Mouse (Mus musculus) right cerebral cortex, postnatal 4 days (tissue): Measurements from ENCODE around the gene Agr2.

Experiments
- DNase-seq: peaks from one replicate; pipeline ENCODE4 v3.0.0-alpha.2; 2022

Agr2 gene

DNA sequence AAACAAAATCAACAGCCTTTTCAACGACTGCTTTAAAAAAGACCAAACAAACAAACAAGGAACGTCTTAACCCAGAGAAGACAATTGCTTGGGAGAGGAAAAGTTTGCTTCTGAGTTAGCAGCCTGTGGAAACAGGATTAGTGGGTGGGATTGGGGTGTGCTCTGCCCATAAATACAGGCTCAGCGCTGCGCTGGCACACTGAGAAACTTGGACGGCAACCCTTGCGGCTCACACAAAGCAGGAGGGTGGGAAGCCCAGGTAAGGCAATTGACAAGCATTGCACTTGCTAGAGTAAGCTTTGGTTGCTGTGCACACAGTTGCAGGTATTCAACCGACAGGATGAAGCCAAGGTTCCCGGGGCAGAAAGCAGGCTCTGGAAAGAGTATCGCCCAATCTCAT, at the start of gene Agr2:
Gene Agr2 (plus strand): TSS at position 197 of the 400 bp plus-strand sequence.
- DNase-seq: no peak

- no peak for DNase-seq
Observed at GRCm38 (mm10) chr12:35951757-35952156, 41.0 kb upstream of the Agr2 start.

DNA sequence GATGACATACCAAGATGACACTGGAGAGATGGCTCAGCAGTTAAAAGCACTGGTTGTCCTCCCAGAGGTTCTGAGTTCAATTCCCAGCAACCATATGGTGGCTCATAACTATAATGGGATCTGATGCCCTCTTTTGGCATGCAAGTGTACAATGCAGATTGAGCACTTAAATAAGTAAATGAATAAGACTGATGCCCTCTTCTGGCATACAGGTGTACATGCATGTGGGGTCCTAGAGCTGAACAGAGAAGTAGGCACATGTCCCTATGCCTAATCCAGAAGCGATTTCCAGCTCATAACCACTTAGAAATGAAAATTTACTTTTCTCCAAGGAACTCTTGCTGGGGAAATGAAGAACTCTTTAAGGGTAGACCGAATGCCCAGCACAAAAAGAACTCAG, 35.5 kb upstream of the Agr2 start:
- DNase-seq: no peak

DNA sequence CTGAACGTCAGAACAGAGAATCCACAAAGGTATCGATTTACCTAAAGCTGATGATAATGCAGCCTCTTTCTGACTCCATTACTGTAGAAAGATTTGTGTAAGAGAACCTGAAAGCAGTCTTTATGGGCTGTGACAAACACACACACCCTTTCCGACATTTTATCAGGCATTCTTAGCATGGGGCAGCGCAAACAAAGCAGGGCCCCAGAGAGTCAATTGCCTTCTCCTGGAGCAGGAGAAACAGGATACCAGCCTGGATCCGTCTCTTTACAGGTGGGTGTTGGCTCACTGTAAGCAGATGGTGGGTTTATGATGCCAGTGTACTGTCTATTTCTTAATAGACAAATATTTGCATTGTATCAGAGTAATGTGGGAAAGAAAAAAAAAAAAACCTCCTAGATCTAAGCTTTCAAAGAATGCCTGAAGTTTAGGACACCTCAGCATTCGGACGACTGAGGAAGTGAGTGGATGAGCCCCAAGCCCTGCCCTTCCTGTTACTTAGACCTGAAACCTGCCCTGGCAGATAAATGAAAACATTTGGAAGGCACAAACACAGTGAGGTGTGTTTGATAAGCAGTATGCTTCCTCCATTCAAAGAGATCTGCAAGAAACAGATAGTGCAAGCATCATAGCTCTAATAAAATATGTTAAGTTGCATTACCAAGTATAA, 26.5 kb upstream of the Agr2 start:
- no peak for DNase-seq

GRCm38 (mm10) chr12:35966768-35967141, 26.0 kb upstream of the Agr2 start:
- DNase-seq: no peak

- DNase-seq: no peak
Observed at GRCm38 (mm10) chr12:35975898-35976297, 16.8 kb upstream of the Agr2 start.

DNA sequence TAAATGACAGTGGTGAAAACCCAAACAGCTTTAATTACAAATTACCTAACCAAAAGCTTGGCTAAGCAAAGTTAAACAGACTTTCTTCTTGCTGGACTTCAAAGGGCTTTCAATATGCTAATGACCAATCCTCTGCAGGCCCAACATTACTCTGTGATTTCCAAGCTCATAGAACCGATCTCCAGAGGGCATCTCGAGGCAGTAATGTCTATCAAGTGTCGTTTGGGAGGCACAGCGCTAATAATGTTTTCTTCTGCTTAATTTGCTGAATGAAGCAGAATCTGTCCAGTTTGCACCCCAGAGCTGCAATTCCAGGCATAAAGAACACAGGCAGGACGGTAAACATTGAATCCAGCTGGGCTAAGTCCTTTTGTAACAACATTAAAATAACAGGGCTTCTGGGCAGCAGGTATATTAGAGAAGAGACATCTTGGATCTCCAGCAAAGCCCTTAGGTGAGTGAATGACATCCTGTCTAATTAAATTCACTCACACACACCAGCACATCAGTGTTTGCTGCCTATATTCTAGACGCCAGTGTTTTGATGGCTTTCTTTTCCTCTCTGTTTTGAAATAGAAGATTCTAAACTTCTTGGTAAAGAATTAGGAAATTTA, 15.0 kb upstream of the Agr2 start:
- DNase-seq: no peak

- DNase-seq: no peak
Observed at GRCm38 (mm10) chr12:35979625-35980024, 13.1 kb upstream of the Agr2 start.

DNA sequence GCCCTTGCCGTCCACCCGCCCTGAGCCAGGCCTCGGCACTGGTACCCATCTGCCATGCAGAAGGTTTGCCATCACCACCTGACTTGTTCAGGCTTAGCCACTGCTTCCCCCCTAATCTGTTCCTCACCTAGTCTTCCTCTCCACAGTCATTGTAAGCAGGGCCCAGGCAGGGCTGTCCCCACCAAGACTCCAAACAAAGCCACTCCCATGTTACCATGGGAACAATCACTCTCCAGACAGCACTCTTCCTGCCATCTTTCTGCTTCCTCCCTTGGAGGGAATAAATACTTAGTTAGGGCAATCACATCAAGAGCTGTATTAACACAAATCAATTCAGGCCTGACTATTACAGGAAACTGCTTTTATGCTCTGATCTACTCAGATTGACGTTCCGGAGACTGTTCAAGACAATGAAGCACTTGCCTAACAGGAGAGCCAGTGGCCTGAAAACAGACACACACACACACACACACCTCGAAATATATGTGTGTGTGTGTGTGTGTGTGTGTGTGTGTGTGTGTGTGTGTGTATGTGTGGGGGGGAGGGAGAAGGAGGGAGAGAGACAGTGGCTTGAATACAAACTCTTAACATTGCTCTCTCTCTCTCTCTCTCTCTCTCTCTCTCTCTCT, 10.9 kb upstream of the Agr2 start:
- DNase-seq: no peak

- DNase-seq: no peak
Observed at GRCm38 (mm10) chr12:35983472-35983871, 9.2 kb upstream of the Agr2 start.

GRCm38 (mm10) chr12:35984743-35985142, 8.0 kb upstream of the Agr2 start:
- no peak for DNase-seq

GRCm38 (mm10) chr12:35993583-35993982, 876 bp downstream of the Agr2 start:
- DNase-seq: no peak

DNA sequence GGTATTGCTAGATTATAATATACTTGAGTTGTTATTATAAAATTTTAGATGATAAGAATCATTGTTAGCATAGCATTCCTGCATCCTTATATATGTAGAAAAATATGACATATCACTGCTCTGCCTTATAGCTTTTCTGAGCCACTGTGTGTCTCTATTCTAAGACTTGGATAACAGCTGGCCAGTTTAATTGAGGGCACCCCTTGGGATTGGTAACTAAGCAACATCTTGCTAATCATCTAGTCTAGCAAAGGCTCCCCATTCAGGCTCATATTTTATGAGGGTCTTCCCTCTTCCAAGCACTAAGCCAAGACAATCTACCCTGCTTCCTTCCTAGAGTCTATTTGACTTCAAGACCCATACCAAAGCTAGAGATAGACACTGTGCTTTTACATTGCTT, 1.4 kb downstream of the Agr2 start:
- DNase-seq: no peak

- no peak for DNase-seq
Observed at GRCm38 (mm10) chr12:35995799-35996198, 3.1 kb downstream of the Agr2 start.

DNA sequence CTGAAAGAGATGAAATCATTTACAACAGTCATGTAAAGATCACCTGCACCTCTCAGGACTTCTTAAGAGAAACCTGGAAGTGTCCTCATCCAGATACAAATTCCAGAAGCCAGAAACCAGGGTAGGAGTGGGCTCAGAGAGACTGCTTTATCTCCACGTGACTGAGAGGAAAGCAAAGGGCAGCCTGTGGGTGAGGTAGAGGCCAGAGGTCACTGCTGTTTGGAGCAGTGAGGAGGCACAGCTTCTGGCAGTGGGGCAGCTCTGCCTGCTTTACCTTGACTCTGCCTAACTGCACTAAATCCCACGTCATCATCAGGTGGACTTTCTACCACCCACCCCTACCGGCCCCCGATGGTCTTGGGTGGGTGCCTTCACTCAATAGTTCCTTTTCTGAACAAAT, 12.0 kb downstream of the Agr2 start:
- no peak for DNase-seq

- DNase-seq: no peak
Observed at GRCm38 (mm10) chr12:36007581-36007980, 14.9 kb downstream of the Agr2 start.

DNA sequence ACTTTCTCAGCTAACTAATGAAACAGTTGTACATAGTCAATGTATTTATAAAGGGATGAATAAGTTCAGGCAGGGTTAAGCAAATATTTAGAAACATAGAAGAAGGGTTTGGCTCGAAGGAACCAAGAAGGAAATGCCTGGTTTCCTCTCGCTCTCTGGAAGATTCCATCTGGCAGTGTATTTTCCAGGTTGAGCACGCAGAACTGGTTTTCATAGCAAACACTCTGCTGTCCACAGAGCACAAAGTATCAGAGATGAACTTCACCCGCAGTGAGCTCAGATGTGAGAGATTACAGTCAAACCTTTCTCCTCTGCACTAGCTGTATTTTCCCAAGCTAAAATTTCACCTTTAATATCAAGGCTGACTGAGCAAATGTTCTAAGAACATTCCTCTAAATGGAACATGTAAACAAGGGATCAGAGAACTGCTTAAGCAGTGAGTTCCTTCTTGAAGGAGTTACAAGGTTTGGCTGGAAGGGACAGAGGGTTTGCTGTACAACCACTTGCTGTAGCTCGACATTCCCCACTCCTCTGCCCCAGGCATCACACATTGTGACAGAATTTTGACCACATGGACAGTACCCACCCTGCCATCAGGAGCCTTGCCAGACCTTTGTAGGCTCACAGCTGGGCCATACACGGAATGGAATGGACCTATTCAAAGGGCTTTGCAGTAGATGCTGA, 15.8 kb downstream of the Agr2 start:
- no peak for DNase-seq

DNA sequence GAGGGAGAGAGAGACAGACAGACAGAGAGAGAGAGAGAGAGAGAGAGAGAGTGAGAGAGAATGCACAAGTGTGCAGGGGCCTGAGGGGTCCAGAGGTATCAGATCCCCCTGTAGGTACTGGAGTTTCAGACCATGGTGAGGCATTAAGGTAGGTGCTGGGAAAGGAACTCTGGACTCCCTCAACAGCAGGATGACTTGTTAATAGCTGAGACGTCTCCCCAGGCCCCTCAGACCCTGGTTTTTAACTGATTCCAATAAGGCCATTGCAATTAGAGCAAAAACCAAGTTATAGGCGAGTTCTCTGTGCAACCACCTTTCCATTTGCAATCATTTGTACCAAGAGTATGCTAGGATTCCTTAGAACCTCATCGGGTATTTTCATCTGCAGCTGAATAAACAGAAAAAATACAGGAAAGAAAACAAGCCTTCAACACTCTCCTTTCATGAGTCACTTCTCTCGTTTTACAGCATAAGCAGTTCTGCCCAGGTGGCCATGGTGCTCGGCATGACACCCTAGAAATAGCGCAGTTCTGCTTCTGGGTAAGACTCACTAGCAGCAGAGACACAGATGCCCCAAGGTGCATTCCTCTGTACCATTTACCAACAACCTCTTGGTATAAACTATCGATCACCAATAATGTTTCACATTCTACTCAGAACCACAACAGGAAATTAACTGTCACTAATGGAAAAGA, 20.7 kb downstream of the Agr2 start:
- DNase-seq: no peak

DNA sequence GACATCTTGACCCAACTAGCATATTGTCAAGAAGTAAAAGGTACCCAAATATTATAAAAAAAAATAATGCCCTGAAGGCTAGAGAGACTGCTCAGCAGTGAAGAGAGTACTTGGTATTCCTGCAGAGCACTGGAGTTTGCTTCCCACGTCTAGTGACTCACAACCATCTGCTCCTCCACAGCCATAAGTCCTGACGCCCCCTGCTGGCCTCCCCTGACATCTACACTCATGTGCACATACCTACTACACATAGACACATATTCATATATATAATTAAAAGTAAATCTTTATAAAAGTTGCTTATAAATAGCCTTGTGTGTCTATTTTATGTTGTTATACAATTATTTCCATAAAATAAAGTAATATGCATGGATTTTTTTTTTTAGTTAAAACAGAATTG, 25.1 kb downstream of the Agr2 start:
- DNase-seq: no peak

- no peak for DNase-seq
Observed at GRCm38 (mm10) chr12:36019572-36019971, 26.9 kb downstream of the Agr2 start.

GRCm38 (mm10) chr12:36020081-36020480, 27.4 kb downstream of the Agr2 start:
- no peak for DNase-seq

- no peak for DNase-seq
Observed at GRCm38 (mm10) chr12:36020710-36021109, 28.0 kb downstream of the Agr2 start.

- DNase-seq: no peak
Observed at GRCm38 (mm10) chr12:36026126-36026525, 33.4 kb downstream of the Agr2 start.
